Mouse (Mus musculus): ENCODE results near the gene Wfikkn1.

DNA sequence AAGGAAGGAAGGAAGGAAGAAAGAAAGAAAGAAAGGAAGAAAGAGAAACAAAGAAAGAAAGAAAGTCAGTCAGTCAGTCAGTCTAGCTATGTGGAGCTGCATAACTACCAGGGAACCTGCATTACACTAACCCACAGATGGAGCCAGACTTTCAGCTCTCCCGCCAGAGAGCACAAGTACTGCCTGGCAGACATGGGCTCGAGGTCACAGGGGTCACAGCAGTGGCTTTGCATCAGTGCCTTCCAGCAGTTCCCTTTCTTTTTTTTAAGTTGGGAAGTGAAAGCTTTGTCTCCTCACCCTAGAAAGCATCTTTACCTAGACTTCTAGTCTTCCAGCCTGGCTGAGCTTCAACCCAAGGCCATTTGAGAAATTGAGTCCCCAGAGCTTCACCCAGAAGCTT, 14.8 kb upstream of the Wfikkn1 start:
- TF ChIP-seq POLR2A (IDR thresholded peaks at IDR 0.05; ENCODE audit: control insufficient read depth, extremely low read depth, insufficient read depth, low read length, poor library complexity) = no peak
- no peak for TF ChIP-seq CTCF (IDR thresholded peaks at IDR 0.05; ENCODE audit: borderline replicate concordance, control insufficient read depth, extremely low read depth, insufficient read depth, low read length, poor library complexity)
